Mouse (Mus musculus) hindbrain, embryonic 15.5 days (tissue): ENCODE data around the gene Prok1. TPM values are rescaled to one million over a fixed set of nuclear protein-coding genes. Genes with fewer than 3 reads are reported as not detected.
A peak's percentile ranks its signal among the peaks of the same experiment; 100 is the strongest.

Experiments
- ATAC-seq: fragments of 200-750 bp; cut with Nextera tagmentation; 2 replicates; pipeline ENCODE4 v1.8.0; 2017; ENCODE audit warnings: low read depth, moderate number of reproducible peaks, moderate TSS enrichment; ENCODE audit not compliant: low FRiP score
- H3K27ac ChIP-seq: fragments of 300-500 bp; sonication (generic); replicated peaks from 2 replicates; pipeline ENCODE4 v1.5.1; 2015; ENCODE audit warnings: mild to moderate bottlenecking, inconsistent platforms
- H3K27me3 ChIP-seq: fragments of 300-500 bp; sonication (generic); 2 replicates; pipeline ENCODE4 v1.6.1; 2015; ENCODE audit warnings: control low read depth, inconsistent platforms
- H3K36me3 ChIP-seq: fragments of 300-500 bp; sonication (generic); 2 replicates; pipeline ENCODE4 v1.6.1; 2015; ENCODE audit warnings: control low read depth, inconsistent platforms
- H3K4me1 ChIP-seq: fragments of 300-500 bp; sonication (generic); replicated peaks from 2 replicates; pipeline ENCODE4 v1.6.1; 2015; ENCODE audit warnings: control low read depth, inconsistent platforms
- H3K4me2 ChIP-seq: fragments of 300-500 bp; sonication (generic); 2 replicates; pipeline ENCODE4 v1.6.1; 2015; ENCODE audit warnings: moderate library complexity, mild to moderate bottlenecking, inconsistent platforms
- H3K4me3 ChIP-seq: fragments of 300-500 bp; sonication (generic); 2 replicates; pipeline ENCODE4 v1.5.1; 2015; ENCODE audit warnings: mild to moderate bottlenecking, inconsistent platforms
- H3K9ac ChIP-seq: fragments of 300-500 bp; sonication (generic); 2 replicates; pipeline ENCODE4 v1.6.1; 2015; ENCODE audit warnings: inconsistent platforms
- H3K9me3 ChIP-seq: fragments of 300-500 bp; sonication (generic); 2 replicates; pipeline ENCODE4 v1.6.1; 2016; ENCODE audit warnings: control low read depth, inconsistent platforms
- WGBS: fragments of 180-500 bp; shearing (Covaris S2); methylation state at CpG from one replicate; pipeline ENCODE4 v1.1.7; 2015; 5-methylcytosine and 5-hydroxymethylcytosine counted together
- polyA plus RNA-seq: library from polyadenylated mRNA; unstranded; fragments of >200 nt; fragmentation: Nextera tagmentation; extraction: Ambion mirVana; gene quantifications from 2 replicates; pipeline ENCODE4 v1.2.1, GENCODE M21; 2015

Prok1 gene
- not detected in 2 replicates for polyA plus RNA-seq

DNA sequence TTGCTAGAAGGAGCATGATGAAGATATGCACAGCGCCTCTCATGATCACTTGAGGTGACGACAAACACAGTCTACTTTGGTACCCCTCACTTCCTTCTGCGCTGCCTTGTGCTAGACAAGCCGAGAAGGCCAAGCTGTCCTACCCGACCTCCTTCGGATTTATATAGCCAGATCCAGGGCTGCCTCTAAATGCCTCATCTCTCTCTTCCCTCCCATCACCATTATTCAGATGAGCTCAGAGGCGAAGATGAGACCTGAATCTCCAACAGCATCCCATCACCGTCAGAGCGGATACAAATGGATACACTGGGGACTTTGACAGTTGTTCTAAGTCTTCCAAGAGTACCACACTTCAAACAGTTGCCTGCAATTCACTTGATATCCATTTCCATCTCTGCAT lies at the start of gene Prok1:
Gene Prok1 (minus strand): TSS at position 101 of the 400 bp plus-strand sequence.
- ATAC-seq, result no peak
- H3K9ac ChIP-seq, result no peak within 1 kb of the TSS
- no peak within 1 kb of the TSS for H3K27ac ChIP-seq
- no peaks in the 10 kb centered on the region for H3K36me3 ChIP-seq
- no peaks in the 10 kb centered on the region for H3K9me3 ChIP-seq
- peaks cover 3% of the 10 kb centered on the region; the same call in 1 of the 2 replicates for H3K27me3 ChIP-seq
- H3K4me1 ChIP-seq, result peaks cover 9% of the 10 kb centered on the region
- H3K4me2 ChIP-seq, result no peak within 1 kb of the TSS
- WGBS, result 89% methylated on average over 9 of the region's 9 CpGs
- H3K4me3 ChIP-seq, result no peak within 1 kb of the TSS

DNA sequence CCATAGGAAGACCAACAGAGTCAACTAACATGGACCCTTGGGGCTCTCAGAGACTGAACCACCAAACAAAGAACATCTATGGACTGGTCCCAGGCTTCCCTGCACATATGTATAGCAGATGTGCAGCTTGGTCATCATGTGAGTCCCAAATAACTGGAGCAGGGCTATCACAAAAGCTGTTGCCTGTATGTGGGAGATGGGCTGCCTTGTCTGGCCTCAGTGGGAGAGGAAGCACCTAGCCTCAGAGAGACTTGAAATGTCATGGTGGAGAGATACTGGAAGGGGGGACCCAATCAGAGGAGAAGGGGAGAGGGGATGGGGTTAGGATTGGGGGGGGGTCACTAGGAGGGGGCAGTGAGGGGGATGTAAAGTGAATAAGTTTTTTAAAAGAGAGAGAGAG lies 47.8 kb upstream of the Prok1 start:
- Histone ChIP-seq H3K9ac (no peak overlapping the region), H3K27ac (no peak overlapping the region), H3K4me1 (no peaks in the 10 kb centered on the region), H3K4me3 (no peak overlapping the region), H3K4me2 (no peak overlapping the region), H3K9me3 (no peaks in the 10 kb centered on the region), H3K27me3 (no peaks in the 10 kb centered on the region), H3K36me3 (peaks cover 9% of the 10 kb centered on the region; the same call in 1 of the 2 replicates)
- ATAC-seq, result no peak

DNA sequence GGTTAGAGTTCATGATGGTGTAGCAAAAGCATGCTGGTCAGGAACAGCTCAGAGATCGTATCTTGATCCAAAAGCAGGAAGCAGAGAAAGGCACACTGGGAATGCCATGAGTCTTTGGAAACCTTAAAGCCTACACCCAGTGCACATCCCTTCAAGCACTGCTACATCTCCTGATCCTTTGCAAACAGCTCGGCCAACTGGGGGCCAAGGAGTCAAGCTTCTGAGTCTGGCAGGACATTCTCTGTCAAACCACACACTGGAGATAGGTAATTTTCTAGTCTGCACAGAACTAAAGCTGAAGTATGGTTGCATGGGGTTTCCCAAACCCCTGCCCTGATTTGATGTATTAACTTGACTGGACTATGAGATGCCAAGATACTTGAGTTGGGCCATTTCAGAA lies 46.6 kb upstream of the Prok1 start:
- no peak overlapping the region for H3K27ac ChIP-seq
- peaks cover 12% of the 10 kb centered on the region; the same call in 1 of the 2 replicates for H3K36me3 ChIP-seq
- H3K9ac ChIP-seq, result no peak overlapping the region
- no peak for ATAC-seq
- H3K27me3 ChIP-seq, result no peaks in the 10 kb centered on the region
- H3K4me1 ChIP-seq, result no peaks in the 10 kb centered on the region
- H3K4me2 ChIP-seq, result no peak overlapping the region
- WGBS, result 84% methylated on average over 2 of the region's 2 CpGs
- no peaks in the 10 kb centered on the region for H3K9me3 ChIP-seq
- no peak overlapping the region for H3K4me3 ChIP-seq

DNA sequence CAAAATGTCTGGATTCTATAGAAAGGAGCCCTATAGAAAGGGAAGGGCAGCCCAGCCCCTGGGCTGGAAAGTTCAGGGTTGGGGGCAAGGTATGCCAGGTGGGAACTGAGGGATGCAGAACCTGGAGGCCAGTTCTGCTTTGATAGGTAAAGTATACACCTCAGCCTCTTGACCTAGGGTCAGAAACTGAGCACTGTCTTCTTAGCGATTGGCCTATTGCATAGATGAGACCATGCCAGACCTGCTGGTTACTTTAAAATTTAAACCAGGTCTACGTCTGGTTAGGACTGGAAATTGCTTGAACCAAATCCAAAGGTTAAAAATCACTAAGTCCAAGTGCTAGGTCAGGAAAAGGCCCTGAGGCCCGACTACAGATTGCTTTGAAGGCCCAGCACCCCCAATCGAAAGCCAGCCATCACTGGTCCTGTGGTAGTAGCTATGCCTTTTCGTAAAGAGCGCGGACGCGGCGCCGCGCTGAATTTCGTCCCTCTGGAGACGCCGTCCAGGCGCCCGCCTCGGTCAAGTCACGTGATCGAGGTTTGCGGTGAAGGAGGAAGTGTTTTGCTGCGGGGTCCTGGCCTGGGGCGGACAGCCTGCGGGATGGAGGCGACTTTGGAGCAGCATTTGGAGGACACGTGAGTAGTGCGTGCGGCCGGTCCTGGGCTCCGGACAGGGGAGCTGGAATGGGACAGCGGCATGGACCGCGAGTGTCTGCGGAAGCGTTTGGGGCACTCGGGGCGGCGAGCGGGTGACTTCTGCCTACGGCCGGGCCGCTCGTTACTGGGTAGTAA lies 39.2 kb upstream of the Prok1 start, which contains the start of gene Lamtor5:
Gene Lamtor5 (plus strand): TSS at position 380 of the 791 bp plus-strand sequence.
- Histone ChIP-seq H3K27ac (no peak within 1 kb of the TSS), H3K9me3 (no peaks in the 10 kb centered on the region), H3K36me3 (peaks cover 12% of the 10 kb centered on the region; the same call in 1 of the 2 replicates), H3K4me1 (peaks cover 16% of the 10 kb centered on the region), H3K27me3 (no peaks in the 10 kb centered on the region), H3K4me2 (peak within 1 kb of the TSS; percentile 66), H3K4me3 (peak within 1 kb of the TSS; percentile 60), H3K9ac (peak within 1 kb of the TSS; percentile 49)
- ATAC-seq, result peak; percentile 91
- WGBS, result 3% methylated on average over 43 of the region's 43 CpGs

DNA sequence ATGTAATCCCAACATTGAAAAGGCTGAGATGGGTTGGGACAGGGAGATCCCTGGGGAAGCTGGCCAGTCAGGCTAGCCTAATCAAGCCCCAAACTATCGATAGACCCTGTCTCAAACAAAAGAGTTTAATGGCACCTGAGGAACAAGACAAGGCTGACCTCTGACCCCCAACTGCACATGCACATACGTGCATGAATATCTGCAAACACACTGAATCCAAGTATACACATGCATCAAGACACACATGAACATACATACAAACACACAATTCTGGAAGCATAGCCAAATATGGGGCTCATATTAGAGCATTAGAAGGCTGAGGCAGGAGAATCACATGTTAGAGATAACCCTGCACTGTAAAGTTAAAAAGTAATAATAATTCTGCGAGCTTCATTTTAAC lies 37.1 kb upstream of the Prok1 start:
- WGBS, result 86% methylated on average over 3 of the region's 3 CpGs
- Histone ChIP-seq H3K4me2 (no peak overlapping the region), H3K9ac (no peak overlapping the region)

DNA sequence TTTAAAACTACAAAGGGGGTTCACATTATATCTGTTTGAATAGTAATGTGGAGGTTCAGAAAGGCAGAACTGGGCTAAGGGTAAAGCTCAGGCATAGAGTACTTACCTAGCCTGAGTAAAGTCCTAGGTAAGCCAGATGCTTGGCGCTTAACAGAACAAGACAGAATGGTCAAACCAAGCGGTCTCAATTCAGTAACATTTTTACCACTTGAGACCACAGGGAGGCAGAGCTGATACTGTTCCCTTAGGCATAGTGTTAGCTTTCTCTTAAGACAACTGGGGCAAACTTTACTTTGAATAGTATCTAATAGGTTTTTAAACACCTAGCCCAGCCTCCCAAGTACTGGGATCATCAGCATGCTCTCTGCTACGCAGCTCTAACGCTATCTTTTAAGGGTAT lies 36.5 kb upstream of the Prok1 start:
- 65% methylated on average over 4 of the region's 4 CpGs for WGBS

More for the DNA sequence above, 37.1 kb upstream of the Prok1 start:
- H3K4me3 ChIP-seq, result no peak overlapping the region
- H3K36me3 ChIP-seq, result no peaks in the 10 kb centered on the region
- no peaks in the 10 kb centered on the region for H3K27me3 ChIP-seq
- ATAC-seq, result no peak
- H3K4me1 ChIP-seq, result peaks cover 16% of the 10 kb centered on the region
- no peaks in the 10 kb centered on the region for H3K9me3 ChIP-seq
- no peak overlapping the region for H3K27ac ChIP-seq

DNA sequence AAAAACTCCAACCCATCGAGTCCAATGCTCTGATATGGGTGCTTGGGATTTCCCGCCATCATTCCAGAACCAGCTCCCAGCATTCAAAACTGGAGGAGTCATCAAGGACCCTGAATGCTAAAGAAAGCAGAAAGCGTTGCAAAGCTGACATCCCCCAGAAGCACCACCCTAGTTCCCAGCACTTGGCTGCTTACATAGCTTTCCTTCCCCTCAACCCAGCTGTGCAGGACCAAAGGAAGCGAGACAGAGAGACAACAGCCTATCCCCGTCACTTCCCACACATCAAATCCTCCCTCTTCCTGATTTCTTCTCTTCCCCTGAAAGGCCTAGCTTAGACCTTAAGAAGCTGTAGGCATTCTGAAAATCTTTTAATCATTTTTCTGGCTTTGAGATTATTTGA lies 35.8 kb upstream of the Prok1 start:
- Histone ChIP-seq H3K4me3 (no peak overlapping the region), H3K4me1 (peaks cover 15% of the 10 kb centered on the region), H3K4me2 (no peak overlapping the region), H3K36me3 (no peaks in the 10 kb centered on the region), H3K27me3 (no peaks in the 10 kb centered on the region), H3K9me3 (no peaks in the 10 kb centered on the region), H3K27ac (no peak overlapping the region), H3K9ac (no peak overlapping the region)
- WGBS, result 64% methylated on average over 5 of the region's 5 CpGs
- no peak for ATAC-seq

More for the DNA sequence above, 36.5 kb upstream of the Prok1 start:
- H3K36me3 ChIP-seq, result no peaks in the 10 kb centered on the region
- ATAC-seq, result no peak
- no peak overlapping the region for H3K4me2 ChIP-seq
- no peaks in the 10 kb centered on the region for H3K27me3 ChIP-seq
- H3K4me3 ChIP-seq, result no peak overlapping the region
- no peak overlapping the region for H3K9ac ChIP-seq
- peaks cover 16% of the 10 kb centered on the region for H3K4me1 ChIP-seq
- H3K27ac ChIP-seq, result no peak overlapping the region
- no peaks in the 10 kb centered on the region for H3K9me3 ChIP-seq

DNA sequence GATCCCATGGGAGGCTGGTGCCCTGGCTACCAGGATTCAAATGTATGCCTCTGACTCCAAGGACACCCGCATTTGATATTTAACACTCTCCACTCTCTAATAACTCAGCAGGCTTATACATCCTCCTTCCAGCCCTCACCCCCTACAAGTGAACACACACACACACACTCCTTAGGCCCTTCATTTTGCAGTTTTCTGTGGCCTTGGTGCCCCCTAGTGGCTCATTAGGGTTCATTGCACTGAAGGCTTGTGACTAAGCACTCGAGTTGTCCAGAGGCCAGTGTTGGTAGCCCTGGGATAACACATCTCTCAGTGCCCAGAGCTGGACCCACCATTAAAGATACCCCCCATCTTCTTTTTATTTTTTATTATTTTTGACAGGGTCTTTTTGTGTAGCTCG lies 34.3 kb upstream of the Prok1 start:
- Histone ChIP-seq H3K9me3 (no peaks in the 10 kb centered on the region), H3K4me3 (no peak overlapping the region), H3K27me3 (no peaks in the 10 kb centered on the region), H3K4me2 (no peak overlapping the region), H3K9ac (no peak overlapping the region), H3K36me3 (no peaks in the 10 kb centered on the region), H3K27ac (no peak overlapping the region), H3K4me1 (peaks cover 5% of the 10 kb centered on the region)
- WGBS, result 14% methylated on average over 3 of the region's 3 CpGs
- peak; percentile 83 for ATAC-seq

DNA sequence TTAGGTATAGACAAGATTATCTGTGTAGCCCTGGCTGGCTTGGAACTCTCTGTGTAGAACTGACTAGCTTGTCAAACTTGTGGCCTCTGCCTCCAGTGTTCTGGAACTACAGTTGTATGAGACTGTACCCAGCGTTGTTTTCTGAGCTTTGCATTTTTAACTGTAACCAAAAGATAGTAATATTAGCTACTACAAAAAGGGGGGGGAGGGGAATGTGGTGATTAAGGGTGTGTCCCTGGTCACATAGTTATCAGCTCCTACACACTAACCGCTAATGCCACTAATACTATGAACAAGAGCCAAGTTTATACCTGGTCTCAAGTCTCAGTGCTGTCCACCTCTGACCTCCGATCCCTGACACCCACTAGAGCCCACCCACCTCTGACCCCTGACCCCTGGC lies 32.9 kb upstream of the Prok1 start:
- Histone ChIP-seq H3K27ac (no peak overlapping the region), H3K4me2 (no peak overlapping the region), H3K36me3 (no peaks in the 10 kb centered on the region), H3K9me3 (no peaks in the 10 kb centered on the region), H3K4me1 (no peaks in the 10 kb centered on the region), H3K4me3 (no peak overlapping the region), H3K9ac (no peak overlapping the region), H3K27me3 (no peaks in the 10 kb centered on the region)
- 92% methylated on average over 3 of the region's 3 CpGs for WGBS
- ATAC-seq, result no peak

DNA sequence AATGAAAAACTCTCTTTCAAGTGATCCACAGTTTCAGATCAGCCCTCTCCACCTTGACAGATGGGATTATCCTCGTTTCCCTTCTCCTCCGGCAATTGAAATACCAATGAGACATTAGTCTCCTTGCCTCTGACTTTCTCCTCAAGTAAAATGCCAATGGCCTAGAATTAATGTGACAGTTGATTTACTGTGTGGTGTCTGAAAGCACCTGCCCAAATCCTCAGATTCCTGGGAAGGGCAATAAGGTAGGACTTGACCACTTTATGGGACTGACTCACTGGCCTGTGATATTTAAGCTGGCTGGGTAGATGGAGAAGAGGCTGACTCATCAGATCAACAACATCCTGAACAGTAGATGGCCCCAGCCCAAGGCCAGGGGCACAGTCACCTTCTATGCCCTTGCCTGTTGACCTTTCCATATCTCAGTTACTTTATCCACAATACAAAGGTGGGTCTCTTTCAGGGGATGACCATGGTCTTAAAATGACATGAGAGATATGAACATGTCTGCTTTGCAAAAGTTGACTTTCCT lies 27.4 kb upstream of the Prok1 start:
- H3K27ac ChIP-seq, result no peak overlapping the region
- no peak overlapping the region for H3K4me3 ChIP-seq
- H3K27me3 ChIP-seq, result no peaks in the 10 kb centered on the region
- 70% methylated on average over 2 of the region's 2 CpGs for WGBS
- H3K36me3 ChIP-seq, result no peaks in the 10 kb centered on the region
- H3K9me3 ChIP-seq, result no peaks in the 10 kb centered on the region
- H3K4me1 ChIP-seq, result peaks cover 1% of the 10 kb centered on the region
- no peak overlapping the region for H3K9ac ChIP-seq
- no peak for ATAC-seq
- no peak overlapping the region for H3K4me2 ChIP-seq

DNA sequence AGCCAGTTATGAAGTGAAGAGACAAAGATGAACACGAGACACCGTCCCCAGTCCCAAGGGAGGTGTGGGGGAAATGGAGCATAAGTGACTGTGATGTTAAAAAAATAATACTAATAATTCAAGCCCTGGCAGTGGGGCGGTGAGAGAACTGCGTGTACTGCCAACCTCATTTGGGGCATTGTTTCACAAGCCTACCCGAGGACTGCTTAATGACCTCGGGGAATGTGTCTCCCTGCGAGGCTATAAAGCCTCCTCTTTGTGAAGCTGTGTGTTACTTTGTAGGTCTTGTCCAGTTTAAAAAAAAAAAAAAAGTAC lies 22.3 kb upstream of the Prok1 start:
- no peak overlapping the region for H3K4me2 ChIP-seq
- H3K27ac ChIP-seq, result no peak overlapping the region
- no peak overlapping the region for H3K9ac ChIP-seq
- no peaks in the 10 kb centered on the region for H3K9me3 ChIP-seq
- H3K27me3 ChIP-seq, result no peaks in the 10 kb centered on the region
- ATAC-seq, result peak; percentile 31; the same call in 1 of the 2 replicates
- no peaks in the 10 kb centered on the region for H3K36me3 ChIP-seq
- no peak overlapping the region for H3K4me3 ChIP-seq
- peaks cover 23% of the 10 kb centered on the region for H3K4me1 ChIP-seq
- WGBS, result 19% methylated on average over 7 of the region's 7 CpGs

DNA sequence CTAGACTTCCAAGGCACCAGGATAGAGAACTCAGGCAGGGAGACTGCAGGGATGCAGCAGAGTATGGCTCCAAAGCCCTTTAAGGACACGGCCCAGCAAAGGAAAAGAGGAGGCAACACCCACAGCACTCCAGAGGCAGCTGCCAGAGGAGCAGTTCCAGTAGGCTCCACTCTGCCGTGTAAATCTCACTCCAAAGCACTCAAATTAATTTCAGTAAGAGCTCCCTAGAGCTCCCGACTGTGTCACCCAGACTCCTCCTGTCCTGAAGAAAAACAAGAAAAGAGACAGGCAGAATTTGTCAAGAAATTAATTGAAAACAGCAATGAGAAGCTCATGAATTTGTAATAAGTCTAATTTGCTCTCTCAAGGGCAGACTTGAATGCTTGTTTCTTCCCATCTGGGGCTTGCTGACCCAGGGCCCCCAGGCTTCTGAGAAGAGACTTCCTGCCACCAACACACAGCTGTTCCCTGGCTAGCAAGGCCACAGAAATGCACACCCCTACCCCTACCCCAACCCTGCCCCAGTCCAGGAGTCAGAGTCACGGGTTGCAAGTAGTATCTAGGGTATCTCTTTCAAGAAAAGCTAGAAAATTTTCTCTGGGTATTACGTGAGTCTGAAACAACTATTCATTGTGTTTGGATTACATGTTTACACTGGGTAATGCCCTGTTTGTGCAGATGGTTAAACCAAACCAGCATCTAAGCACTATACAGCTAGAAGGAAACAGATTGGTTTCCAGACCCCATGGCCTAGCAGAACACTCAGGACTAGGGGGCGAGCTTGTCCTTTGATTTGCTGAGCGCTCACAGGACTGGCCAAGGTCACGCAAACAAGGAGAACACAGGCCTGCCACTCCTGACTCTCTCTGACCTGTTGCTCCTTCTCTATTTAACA lies 21.7 kb upstream of the Prok1 start:
- Histone ChIP-seq H3K9ac (no peak overlapping the region), H3K9me3 (no peaks in the 10 kb centered on the region), H3K4me2 (no peak overlapping the region), H3K4me3 (no peak overlapping the region), H3K36me3 (no peaks in the 10 kb centered on the region), H3K27me3 (no peaks in the 10 kb centered on the region), H3K27ac (peak overlapping the region; percentile 59; the same call in 1 of the 2 replicates), H3K4me1 (peaks cover 28% of the 10 kb centered on the region)
- WGBS, result 31% methylated on average over 8 of the region's 8 CpGs
- peak; percentile 63 for ATAC-seq
